Mouse (Mus musculus): ENCODE data around the gene 2410004B18Rik. TPM values are rescaled to one million over a fixed set of nuclear protein-coding genes. Genes with fewer than 3 reads are reported as not detected.
"Not testable (repeated sequence)": the region's sequence is repeated elsewhere in the genome, so short reads cannot be mapped to it uniquely, and the experiment has no call there.

Gene 2410004B18Rik
- polyA plus RNA-seq, 1 experiment from 2014 or later = 79.7 TPM

GRCm38 (mm10) chr3:145906582-145906981 is 31.2 kb upstream of the 2410004B18Rik start:
- no peaks in the 10 kb centered on the region for H3K4me1 ChIP-seq (replicated peaks; ENCODE audit: control insufficient read depth, insufficient read depth, low read length)
- no peaks in the 10 kb centered on the region for H3K36me3 ChIP-seq (replicated peaks; ENCODE audit: control insufficient read depth, insufficient read depth)
- DNase-seq (ENCODE audit: low spot score) (no peak), ATAC-seq (ENCODE audit: low FRiP score) (no peak)
- H3K9ac ChIP-seq = no peak overlapping the region
- H3K9me3 ChIP-seq (ENCODE audit: control insufficient read depth, low read length) = no peaks in the 10 kb centered on the region
- 89% methylated on average over 9 of the region's 9 CpGs for WGBS
- no peaks in the 10 kb centered on the region for H3K27me3 ChIP-seq (ENCODE audit: control insufficient read depth, insufficient read depth, low read length)
- no peak overlapping the region for H3K4me3 ChIP-seq (replicated peaks; ENCODE audit: low read length)
- H3K27ac ChIP-seq = no peak overlapping the region
- no peak overlapping the region for H3K4me2 ChIP-seq (replicated peaks)

- Histone ChIP-seq H3K36me3 (replicated peaks; ENCODE audit: control insufficient read depth, insufficient read depth) (no peaks in the 10 kb centered on the region), H3K4me2 (replicated peaks) (no peak overlapping the region), H3K27me3 (ENCODE audit: control insufficient read depth, insufficient read depth, low read length) (no peaks in the 10 kb centered on the region), H3K9me3 (ENCODE audit: control insufficient read depth, low read length) (no peaks in the 10 kb centered on the region), H3K4me3 (replicated peaks; ENCODE audit: low read length) (no peak overlapping the region), H3K9ac (no peak overlapping the region), H3K4me1 (replicated peaks; ENCODE audit: control insufficient read depth, insufficient read depth, low read length) (no peaks in the 10 kb centered on the region), H3K27ac (no peak overlapping the region)
- no peak for DNase-seq (ENCODE audit: low spot score)
- ATAC-seq (ENCODE audit: low FRiP score) = no peak
- 90% methylated on average over 7 of the region's 7 CpGs for WGBS
Observed at GRCm38 (mm10) chr3:145912512-145912911, 25.3 kb upstream of the 2410004B18Rik start.

GRCm38 (mm10) chr3:145913263-145913662 is 24.6 kb upstream of the 2410004B18Rik start:
- Histone ChIP-seq H3K4me3 (replicated peaks; ENCODE audit: low read length) (no peak overlapping the region), H3K4me2 (replicated peaks) (no peak overlapping the region), H3K9me3 (ENCODE audit: control insufficient read depth, low read length) (no peaks in the 10 kb centered on the region), H3K27ac (no peak overlapping the region), H3K9ac (no peak overlapping the region), H3K36me3 (replicated peaks; ENCODE audit: control insufficient read depth, insufficient read depth) (no peaks in the 10 kb centered on the region), H3K4me1 (replicated peaks; ENCODE audit: control insufficient read depth, insufficient read depth, low read length) (no peaks in the 10 kb centered on the region), H3K27me3 (ENCODE audit: control insufficient read depth, insufficient read depth, low read length) (no peaks in the 10 kb centered on the region)
- WGBS = 80% methylated on average over 6 of the region's 6 CpGs
- DNase-seq (ENCODE audit: low spot score) (no peak), ATAC-seq (ENCODE audit: low FRiP score) (no peak)

GRCm38 (mm10) chr3:145913942-145914341 is 23.9 kb upstream of the 2410004B18Rik start:
- not testable (repeated sequence) for H3K27ac ChIP-seq; ATAC-seq (ENCODE audit: low FRiP score); H3K9me3 ChIP-seq (ENCODE audit: control insufficient read depth, low read length); H3K9ac ChIP-seq; H3K27me3 ChIP-seq (ENCODE audit: control insufficient read depth, insufficient read depth, low read length); H3K4me3 ChIP-seq (replicated peaks; ENCODE audit: low read length); H3K4me2 ChIP-seq (replicated peaks); H3K36me3 ChIP-seq (replicated peaks; ENCODE audit: control insufficient read depth, insufficient read depth); DNase-seq (ENCODE audit: low spot score); H3K4me1 ChIP-seq (replicated peaks; ENCODE audit: control insufficient read depth, insufficient read depth, low read length)
- 67% methylated on average over 7 of the region's 7 CpGs for WGBS

GRCm38 (mm10) chr3:145916374-145916773 is 21.4 kb upstream of the 2410004B18Rik start:
- no peaks in the 10 kb centered on the region for H3K36me3 ChIP-seq (replicated peaks; ENCODE audit: control insufficient read depth, insufficient read depth)
- no peak overlapping the region for H3K4me2 ChIP-seq (replicated peaks)
- H3K27ac ChIP-seq = no peak overlapping the region
- no peaks in the 10 kb centered on the region for H3K27me3 ChIP-seq (ENCODE audit: control insufficient read depth, insufficient read depth, low read length)
- H3K9me3 ChIP-seq (ENCODE audit: control insufficient read depth, low read length) = no peaks in the 10 kb centered on the region
- no peak overlapping the region for H3K4me3 ChIP-seq (replicated peaks; ENCODE audit: low read length)
- no peaks in the 10 kb centered on the region for H3K4me1 ChIP-seq (replicated peaks; ENCODE audit: control insufficient read depth, insufficient read depth, low read length)
- H3K9ac ChIP-seq = no peak overlapping the region
- WGBS = 93% methylated on average over 5 of the region's 5 CpGs
- ATAC-seq (ENCODE audit: low FRiP score) (no peak), DNase-seq (ENCODE audit: low spot score) (no peak)

GRCm38 (mm10) chr3:145916826-145917225 is 21.0 kb upstream of the 2410004B18Rik start:
- Histone ChIP-seq H3K36me3 (replicated peaks; ENCODE audit: control insufficient read depth, insufficient read depth) (no peaks in the 10 kb centered on the region), H3K9me3 (ENCODE audit: control insufficient read depth, low read length) (no peaks in the 10 kb centered on the region), H3K27me3 (ENCODE audit: control insufficient read depth, insufficient read depth, low read length) (no peaks in the 10 kb centered on the region), H3K4me2 (replicated peaks) (no peak overlapping the region), H3K27ac (no peak overlapping the region), H3K9ac (no peak overlapping the region), H3K4me3 (replicated peaks; ENCODE audit: low read length) (no peak overlapping the region), H3K4me1 (replicated peaks; ENCODE audit: control insufficient read depth, insufficient read depth, low read length) (no peaks in the 10 kb centered on the region)
- ATAC-seq (ENCODE audit: low FRiP score) (no peak), DNase-seq (ENCODE audit: low spot score) (no peak)
- WGBS = 93% methylated on average over 4 of the region's 4 CpGs

GRCm38 (mm10) chr3:145922019-145922854 is 15.6 kb upstream of the 2410004B18Rik start, which contains the start of gene Bcl10:
Gene Bcl10, plus strand, starts transcription at chr3:145922804.
- 0 out of 2 replicates have a peak within 1 kb of the TSS, but pooled peaks have one; percentile 38 for H3K9ac ChIP-seq
- peak within 1 kb of the TSS; percentile 86 for H3K4me3 ChIP-seq (replicated peaks; ENCODE audit: low read length)
- H3K27ac ChIP-seq = peak within 1 kb of the TSS; percentile 63
- no peaks in the 10 kb centered on the region for H3K27me3 ChIP-seq (ENCODE audit: control insufficient read depth, insufficient read depth, low read length)
- ATAC-seq (ENCODE audit: low FRiP score) (no peak), DNase-seq (ENCODE audit: low spot score) (no peak)
- H3K4me2 ChIP-seq (replicated peaks) = peak within 1 kb of the TSS; percentile 58
- 31% methylated on average over 11 of the region's 11 CpGs for WGBS
- H3K4me1 ChIP-seq (replicated peaks; ENCODE audit: control insufficient read depth, insufficient read depth, low read length) = peaks cover 14% of the 10 kb centered on the region
- no peaks in the 10 kb centered on the region for H3K9me3 ChIP-seq (ENCODE audit: control insufficient read depth, low read length)
- H3K36me3 ChIP-seq (replicated peaks; ENCODE audit: control insufficient read depth, insufficient read depth) = no peaks in the 10 kb centered on the region

- H3K4me3 ChIP-seq (replicated peaks; ENCODE audit: low read length) = no peak overlapping the region
- no peak for DNase-seq (ENCODE audit: low spot score)
- H3K9me3 ChIP-seq (ENCODE audit: control insufficient read depth, low read length) = no peaks in the 10 kb centered on the region
- peaks cover 14% of the 10 kb centered on the region for H3K4me1 ChIP-seq (replicated peaks; ENCODE audit: control insufficient read depth, insufficient read depth, low read length)
- 75% methylated on average over 3 of the region's 3 CpGs for WGBS
- no peak overlapping the region for H3K9ac ChIP-seq
- no peak for ATAC-seq (ENCODE audit: low FRiP score)
- no peak overlapping the region for H3K27ac ChIP-seq
- peaks cover 2% of the 10 kb centered on the region; the same call in 1 of the 2 replicates for H3K36me3 ChIP-seq (replicated peaks; ENCODE audit: control insufficient read depth, insufficient read depth)
- H3K27me3 ChIP-seq (ENCODE audit: control insufficient read depth, insufficient read depth, low read length) = no peaks in the 10 kb centered on the region
- H3K4me2 ChIP-seq (replicated peaks) = peak overlapping the region; percentile 58; the same call in 1 of the 2 replicates
Observed at GRCm38 (mm10) chr3:145922971-145923370, 14.8 kb upstream of the 2410004B18Rik start.

- WGBS = under 1% methylated on average over 55 of the region's 58 CpGs
- Histone ChIP-seq H3K27ac (peak overlapping the region; percentile 80), H3K4me1 (replicated peaks; ENCODE audit: control insufficient read depth, insufficient read depth, low read length) (peaks cover 14% of the 10 kb centered on the region), H3K27me3 (ENCODE audit: control insufficient read depth, insufficient read depth, low read length) (no peaks in the 10 kb centered on the region), H3K9ac (peak overlapping the region; percentile 93), H3K9me3 (ENCODE audit: control insufficient read depth, low read length) (no peaks in the 10 kb centered on the region), H3K4me3 (replicated peaks; ENCODE audit: low read length) (peak overlapping the region; percentile 86), H3K36me3 (replicated peaks; ENCODE audit: control insufficient read depth, insufficient read depth) (peaks cover 4% of the 10 kb centered on the region; the same call in 1 of the 2 replicates), H3K4me2 (replicated peaks) (peak overlapping the region; percentile 78)
- ATAC-seq (ENCODE audit: low FRiP score) (peak; percentile 100), DNase-seq (ENCODE audit: low spot score) (peak; percentile 99)
Observed at GRCm38 (mm10) chr3:145923874-145924577, 13.8 kb upstream of the 2410004B18Rik start.

Measured in hindbrain, embryonic 14.5 days (tissue).